Mouse (Mus musculus): ENCODE data around the gene Rhpn2. TPM values are rescaled to one million over a fixed set of nuclear protein-coding genes. Genes with fewer than 3 reads are reported as not detected.

Rhpn2 gene
- polyA plus RNA-seq, 1 experiment from 2014 or later, result 74.7 TPM

- Histone ChIP-seq H3K4me3 (replicated peaks) (no peak overlapping the region), H3K36me3 (no peaks in the 10 kb centered on the region; the same call in 1 of the 2 replicates), H3K27ac (peak overlapping the region; percentile 64), H3K9ac (no peak overlapping the region), H3K4me1 (replicated peaks) (peaks cover 8% of the 10 kb centered on the region; the same call in 1 of the 2 replicates), H3K9me3 (no peaks in the 10 kb centered on the region), H3K27me3 (replicated peaks) (no peaks in the 10 kb centered on the region), H3K4me2 (replicated peaks) (no peak overlapping the region)
- peak; percentile 55 for ATAC-seq
- WGBS, result 68% methylated on average over 8 of the region's 8 CpGs
These were observed 16.1 kb downstream of the Rhpn2 start for GRCm38 (mm10) chr7:35349886-35350684.

GRCm38 (mm10) chr7:35351155-35351554, 17.2 kb downstream of the Rhpn2 start:
- WGBS, result 89% methylated on average over 3 of the region's 3 CpGs

GRCm38 (mm10) chr7:35353306-35353705, 19.3 kb downstream of the Rhpn2 start:
- H3K9me3 ChIP-seq, result no peaks in the 10 kb centered on the region
- no peak overlapping the region for H3K4me2 ChIP-seq (replicated peaks)
- H3K27me3 ChIP-seq (replicated peaks), result no peaks in the 10 kb centered on the region
- H3K36me3 ChIP-seq, result no peaks in the 10 kb centered on the region; the same call in 1 of the 2 replicates
- WGBS, result 92% methylated on average over 15 of the region's 15 CpGs
- ATAC-seq, result no peak
- no peak overlapping the region for H3K9ac ChIP-seq
- no peak overlapping the region for H3K4me3 ChIP-seq (replicated peaks)
- peak overlapping the region; percentile 33; the same call in 1 of the 2 replicates for H3K27ac ChIP-seq
- 0 out of 2 replicates have a peak, but pooled peaks cover 6% of the 10 kb centered on the region for H3K4me1 ChIP-seq (replicated peaks)

More at GRCm38 (mm10) chr7:35351155-35351554, 17.2 kb downstream of the Rhpn2 start:
- 0 out of 2 replicates have a peak, but pooled peaks cover 8% of the 10 kb centered on the region for H3K4me1 ChIP-seq (replicated peaks)
- ATAC-seq, result no peak
- no peaks in the 10 kb centered on the region for H3K9me3 ChIP-seq
- H3K36me3 ChIP-seq, result no peaks in the 10 kb centered on the region; the same call in 1 of the 2 replicates
- H3K4me2 ChIP-seq (replicated peaks), result no peak overlapping the region
- H3K27ac ChIP-seq, result no peak overlapping the region
- H3K9ac ChIP-seq, result no peak overlapping the region
- no peaks in the 10 kb centered on the region for H3K27me3 ChIP-seq (replicated peaks)
- no peak overlapping the region for H3K4me3 ChIP-seq (replicated peaks)

- no peaks in the 10 kb centered on the region; the same call in 1 of the 2 replicates for H3K36me3 ChIP-seq
- H3K4me2 ChIP-seq (replicated peaks), result no peak overlapping the region
- 0 out of 2 replicates have a peak, but pooled peaks cover 6% of the 10 kb centered on the region for H3K4me1 ChIP-seq (replicated peaks)
- ATAC-seq, result peak; percentile 86
- no peaks in the 10 kb centered on the region for H3K9me3 ChIP-seq
- no peak overlapping the region for H3K4me3 ChIP-seq (replicated peaks)
- H3K9ac ChIP-seq, result peak overlapping the region; percentile 20; the same call in 1 of the 2 replicates
- no peaks in the 10 kb centered on the region for H3K27me3 ChIP-seq (replicated peaks)
- peak overlapping the region; percentile 78 for H3K27ac ChIP-seq
- 17% methylated on average over 5 of the region's 5 CpGs for WGBS
These were observed 21.4 kb downstream of the Rhpn2 start for GRCm38 (mm10) chr7:35355303-35355872.

- 84% methylated on average over 12 of the region's 12 CpGs for WGBS
- Histone ChIP-seq H3K9ac (no peak overlapping the region), H3K4me2 (replicated peaks) (no peak overlapping the region), H3K27me3 (replicated peaks) (no peaks in the 10 kb centered on the region), H3K27ac (no peak overlapping the region), H3K9me3 (no peaks in the 10 kb centered on the region), H3K36me3 (no peaks in the 10 kb centered on the region; the same call in 1 of the 2 replicates), H3K4me3 (replicated peaks) (no peak overlapping the region), H3K4me1 (replicated peaks) (peaks cover 12% of the 10 kb centered on the region)
- no peak for ATAC-seq
These were observed 23.7 kb downstream of the Rhpn2 start for GRCm38 (mm10) chr7:35357621-35358020.

- ATAC-seq, result no peak
- WGBS, result 50% methylated on average over 5 of the region's 5 CpGs
These were observed 28.3 kb downstream of the Rhpn2 start for GRCm38 (mm10) chr7:35362253-35362652.

GRCm38 (mm10) chr7:35362868-35363267, 28.9 kb downstream of the Rhpn2 start:
- Histone ChIP-seq H3K4me3 (replicated peaks) (no peak overlapping the region), H3K36me3 (peaks cover 6% of the 10 kb centered on the region), H3K4me2 (replicated peaks) (no peak overlapping the region), H3K9me3 (no peaks in the 10 kb centered on the region), H3K27me3 (replicated peaks) (no peaks in the 10 kb centered on the region), H3K27ac (peak overlapping the region; percentile 4; the same call in 1 of the 2 replicates), H3K9ac (no peak overlapping the region), H3K4me1 (replicated peaks) (peaks cover 6% of the 10 kb centered on the region)
- ATAC-seq, result peak; percentile 70
- 60% methylated on average over 5 of the region's 5 CpGs for WGBS

More at GRCm38 (mm10) chr7:35362253-35362652, 28.3 kb downstream of the Rhpn2 start:
- no peak overlapping the region for H3K4me3 ChIP-seq (replicated peaks)
- no peaks in the 10 kb centered on the region for H3K27me3 ChIP-seq (replicated peaks)
- no peaks in the 10 kb centered on the region for H3K9me3 ChIP-seq
- peaks cover 6% of the 10 kb centered on the region for H3K36me3 ChIP-seq
- no peak overlapping the region for H3K4me2 ChIP-seq (replicated peaks)
- no peak overlapping the region for H3K9ac ChIP-seq
- peak overlapping the region; percentile 4; the same call in 1 of the 2 replicates for H3K27ac ChIP-seq
- H3K4me1 ChIP-seq (replicated peaks), result peaks cover 6% of the 10 kb centered on the region

GRCm38 (mm10) chr7:35365161-35365910, 31.4 kb downstream of the Rhpn2 start:
- ATAC-seq, result 0 out of 2 replicates have a peak, but pooled peaks have one; percentile 27
- Histone ChIP-seq H3K4me3 (replicated peaks) (no peak overlapping the region), H3K27me3 (replicated peaks) (no peaks in the 10 kb centered on the region), H3K9me3 (no peaks in the 10 kb centered on the region), H3K27ac (no peak overlapping the region), H3K4me1 (replicated peaks) (peaks cover 6% of the 10 kb centered on the region), H3K4me2 (replicated peaks) (no peak overlapping the region), H3K36me3 (peaks cover 6% of the 10 kb centered on the region), H3K9ac (no peak overlapping the region)
- 72% methylated on average over 12 of the region's 12 CpGs for WGBS

GRCm38 (mm10) chr7:35371096-35371495, 37.1 kb downstream of the Rhpn2 start:
- Histone ChIP-seq H3K27ac (peak overlapping the region; percentile 93), H3K4me3 (replicated peaks) (no peak overlapping the region), H3K4me1 (replicated peaks) (peaks cover 7% of the 10 kb centered on the region; the same call in 1 of the 2 replicates), H3K4me2 (replicated peaks) (no peak overlapping the region), H3K27me3 (replicated peaks) (no peaks in the 10 kb centered on the region), H3K9me3 (no peaks in the 10 kb centered on the region), H3K9ac (no peak overlapping the region), H3K36me3 (peaks cover 5% of the 10 kb centered on the region; the same call in 1 of the 2 replicates)
- no peak for ATAC-seq
- WGBS, result 55% methylated on average over 14 of the region's 14 CpGs

GRCm38 (mm10) chr7:35372483-35373017, 38.6 kb downstream of the Rhpn2 start:
- Histone ChIP-seq H3K4me3 (replicated peaks) (no peak overlapping the region), H3K9ac (no peak overlapping the region), H3K27me3 (replicated peaks) (no peaks in the 10 kb centered on the region), H3K27ac (peak overlapping the region; percentile 93), H3K4me1 (replicated peaks) (peaks cover 7% of the 10 kb centered on the region; the same call in 1 of the 2 replicates), H3K4me2 (replicated peaks) (peak overlapping the region; percentile 26; the same call in 1 of the 2 replicates), H3K9me3 (no peaks in the 10 kb centered on the region), H3K36me3 (no peaks in the 10 kb centered on the region)
- ATAC-seq, result peak; percentile 93
- WGBS, result 63% methylated on average over 14 of the region's 14 CpGs

- Histone ChIP-seq H3K9ac (no peak overlapping the region), H3K9me3 (no peaks in the 10 kb centered on the region), H3K27ac (peak overlapping the region; percentile 93), H3K27me3 (replicated peaks) (no peaks in the 10 kb centered on the region), H3K4me3 (replicated peaks) (no peak overlapping the region), H3K4me1 (replicated peaks) (peaks cover 7% of the 10 kb centered on the region; the same call in 1 of the 2 replicates), H3K4me2 (replicated peaks) (peak overlapping the region; percentile 36; the same call in 1 of the 2 replicates), H3K36me3 (no peaks in the 10 kb centered on the region)
- 47% methylated on average over 16 of the region's 16 CpGs for WGBS
- peak; percentile 87 for ATAC-seq
These were observed 39.4 kb downstream of the Rhpn2 start for GRCm38 (mm10) chr7:35373146-35373989.
